Mouse (Mus musculus) intestine, postnatal 0 days (tissue): ENCODE measurements at regions not wholly inside any gene's neighbourhood (a gene's known extent, or its start where the extent isn't known, plus 50 kb on each side); places are given as distances from the start of the nearest gene placed in this dataset.

Source experiments
- ATAC-seq: fragments of 200-750 bp; cut with Nextera tagmentation; 2 replicates; pipeline ENCODE4 v1.8.0; 2017; ENCODE audit warnings: mild to moderate bottlenecking, moderate TSS enrichment, moderate library complexity
- H3K27ac ChIP-seq: fragments of 300-500 bp; sonication (generic); 2 replicates; pipeline ENCODE4 v1.5.1; 2014; ENCODE audit warnings: mild to moderate bottlenecking, low read depth, low read length, moderate library complexity
- H3K27me3 ChIP-seq: fragments of 300-500 bp; sonication (generic); replicated peaks from 2 replicates; pipeline ENCODE4 v1.6.1; 2014; ENCODE audit warnings: low read length, mixed read lengths; ENCODE audit not compliant: control insufficient read depth, insufficient read depth
- H3K36me3 ChIP-seq: fragments of 300-500 bp; sonication (generic); 2 replicates; pipeline ENCODE4 v1.6.1; 2014; ENCODE audit warnings: mild to moderate bottlenecking, moderate library complexity; ENCODE audit not compliant: control insufficient read depth, insufficient read depth
- H3K4me1 ChIP-seq: fragments of 300-500 bp; sonication (generic); replicated peaks from 2 replicates; pipeline ENCODE4 v1.6.1; 2014; ENCODE audit warnings: antibody characterized with exemption, low read length, mixed read lengths; ENCODE audit not compliant: control insufficient read depth, insufficient read depth
- H3K4me2 ChIP-seq: fragments of 300-500 bp; sonication (generic); replicated peaks from 2 replicates; pipeline ENCODE4 v1.6.1; 2014; ENCODE audit warnings: low read depth, mild to moderate bottlenecking, moderate library complexity
- H3K4me3 ChIP-seq: fragments of 300-500 bp; sonication (generic); 2 replicates; pipeline ENCODE4 v1.5.1; 2014; ENCODE audit warnings: low read depth, low read length
- H3K9ac ChIP-seq: fragments of 300-500 bp; sonication (generic); 2 replicates; pipeline ENCODE4 v1.6.1; 2014; ENCODE audit warnings: mild to moderate bottlenecking, low read depth, low read length
- H3K9me3 ChIP-seq: fragments of 300-500 bp; sonication (generic); 2 replicates; pipeline ENCODE4 v1.6.1; 2016; ENCODE audit warnings: mixed run types; ENCODE audit not compliant: control insufficient read depth
- CTCF ChIP-seq: sonication (generic); IDR thresholded peaks from 2 replicates; pipeline ENCODE4 v1.5.1; 2016; ENCODE audit warnings: low read depth, mild to moderate bottlenecking, control low read depth, antibody characterized with exemption, moderate library complexity
- WGBS: fragments of 180-500 bp; shearing (Covaris S2); extraction: QIAGEN DNeasy Blood & Tissue Kit; methylation state at CpG from one replicate; pipeline ENCODE4 v1.1.7; 2014; 5-methylcytosine and 5-hydroxymethylcytosine counted together

DNA sequence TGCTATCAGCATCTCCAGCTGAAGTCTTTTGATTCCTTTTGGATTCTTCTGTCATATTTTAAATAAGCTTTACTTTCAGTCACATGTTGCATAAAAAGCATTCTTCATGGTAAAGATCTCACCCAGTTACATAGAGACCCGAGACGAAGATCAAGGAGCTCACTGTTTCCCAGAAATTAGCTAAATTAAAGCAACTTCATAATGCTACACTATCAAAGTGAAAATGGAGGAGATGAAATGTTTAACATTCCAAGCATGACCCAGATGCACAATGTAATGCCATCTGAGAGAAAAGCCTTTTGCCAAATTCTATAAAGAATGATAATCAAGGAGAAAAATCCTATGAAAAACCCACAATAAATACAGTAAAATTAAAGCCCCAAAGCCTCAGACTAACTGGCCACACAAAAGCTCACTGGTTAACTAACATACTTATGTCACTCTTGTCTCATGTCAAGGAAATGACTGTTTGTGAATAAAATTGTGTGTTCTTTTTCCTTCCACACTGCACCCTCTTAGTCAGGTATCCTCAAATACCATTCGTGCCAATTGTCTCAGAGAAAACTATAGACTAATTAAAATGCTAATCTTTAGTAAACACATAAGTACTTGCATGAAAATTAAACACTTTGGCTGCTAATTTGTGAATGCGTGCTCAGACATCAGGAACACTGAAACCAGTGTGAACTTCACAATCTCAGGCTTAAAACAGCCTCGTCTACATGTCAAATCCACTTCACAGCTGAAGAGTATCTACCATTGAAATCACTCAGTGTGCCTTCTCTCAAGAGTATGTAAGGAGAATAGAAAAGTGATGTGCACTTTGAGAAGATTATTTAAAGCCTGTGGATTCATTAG is 215.7 kb downstream of the Tmem161b start:
- WGBS = 70% methylated on average over 5 of the region's 5 CpGs
- no peak for TF ChIP-seq CTCF
- Histone ChIP-seq H3K36me3 (no peaks in the 10 kb centered on the region), H3K9ac (no peak overlapping the region), H3K4me3 (no peak overlapping the region), H3K27me3 (no peaks in the 10 kb centered on the region), H3K9me3 (no peaks in the 10 kb centered on the region), H3K27ac (no peak overlapping the region), H3K4me1 (no peaks in the 10 kb centered on the region), H3K4me2 (no peak overlapping the region)
- ATAC-seq = no peak

GRCm38 (mm10) chr13:84438444-84438766 is 216.3 kb downstream of the Tmem161b start:
- no peak for ATAC-seq
- TF ChIP-seq CTCF = no peak
- Histone ChIP-seq H3K27me3 (no peaks in the 10 kb centered on the region), H3K4me1 (no peaks in the 10 kb centered on the region), H3K27ac (no peak overlapping the region), H3K9ac (no peak overlapping the region), H3K36me3 (no peaks in the 10 kb centered on the region), H3K4me3 (no peak overlapping the region), H3K4me2 (no peak overlapping the region), H3K9me3 (no peaks in the 10 kb centered on the region)
- 78% methylated on average over 2 of the region's 2 CpGs for WGBS

DNA sequence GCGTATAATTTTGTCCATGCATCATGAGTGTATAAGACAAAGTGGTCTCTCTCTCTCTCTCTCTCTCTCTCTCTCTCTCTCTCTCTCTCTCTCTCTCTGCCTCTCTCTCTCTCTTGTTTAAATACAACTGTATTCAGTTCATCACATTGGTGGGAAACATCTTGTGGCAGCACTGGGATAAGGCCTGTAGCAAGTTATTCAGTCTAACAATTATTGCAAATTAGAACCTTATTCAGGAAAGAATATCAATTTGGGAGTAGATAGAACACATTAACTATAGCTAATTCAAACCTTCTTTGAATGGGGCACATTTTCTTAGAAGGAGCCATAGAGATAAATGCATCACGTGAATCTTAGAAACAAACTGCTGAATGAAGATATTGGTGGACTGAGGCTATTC is 226.4 kb downstream of the Tmem161b start:
- Histone ChIP-seq H3K27ac (no peak overlapping the region), H3K4me1 (no peaks in the 10 kb centered on the region), H3K36me3 (no peaks in the 10 kb centered on the region), H3K4me3 (no peak overlapping the region), H3K9me3 (no peaks in the 10 kb centered on the region), H3K27me3 (no peaks in the 10 kb centered on the region), H3K4me2 (no peak overlapping the region), H3K9ac (no peak overlapping the region)
- no peak for TF ChIP-seq CTCF
- 88% methylated on average over 2 of the region's 2 CpGs for WGBS
- no peak for ATAC-seq

DNA sequence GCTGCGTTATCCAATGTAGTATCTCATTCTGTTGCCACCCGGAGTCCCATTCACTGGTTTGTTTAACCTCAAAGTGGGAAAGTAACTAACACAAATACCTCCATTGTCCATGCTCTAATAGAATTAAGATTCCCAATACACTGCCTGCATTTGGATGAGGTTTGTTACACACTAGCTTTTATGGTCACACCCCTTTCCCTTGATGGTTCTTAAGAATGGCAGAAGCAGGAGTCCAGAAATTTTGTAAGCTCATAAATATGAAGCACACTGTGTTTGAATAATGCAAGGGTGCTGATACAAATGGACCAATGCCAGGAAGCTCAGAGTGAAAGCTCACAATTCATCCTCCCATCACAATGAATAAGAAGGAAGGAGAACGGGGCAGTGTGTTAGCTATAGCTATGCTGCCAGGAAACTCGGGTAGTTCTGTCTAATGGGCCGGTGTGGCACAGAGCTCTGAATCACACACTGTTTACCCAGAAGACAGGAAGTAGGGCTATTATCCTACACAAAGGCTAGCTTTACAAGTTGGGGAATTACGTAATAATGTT is 227.0 kb downstream of the Tmem161b start:
- no peak for ATAC-seq
- Histone ChIP-seq H3K9ac (no peak overlapping the region), H3K4me2 (no peak overlapping the region), H3K9me3 (no peaks in the 10 kb centered on the region), H3K27me3 (no peaks in the 10 kb centered on the region), H3K27ac (no peak overlapping the region), H3K36me3 (no peaks in the 10 kb centered on the region), H3K4me3 (no peak overlapping the region), H3K4me1 (no peaks in the 10 kb centered on the region)
- TF ChIP-seq CTCF = no peak
- 57% methylated on average over 6 of the region's 6 CpGs for WGBS
